Mouse (Mus musculus): ENCODE measurements around the gene Ints12.

DNA sequence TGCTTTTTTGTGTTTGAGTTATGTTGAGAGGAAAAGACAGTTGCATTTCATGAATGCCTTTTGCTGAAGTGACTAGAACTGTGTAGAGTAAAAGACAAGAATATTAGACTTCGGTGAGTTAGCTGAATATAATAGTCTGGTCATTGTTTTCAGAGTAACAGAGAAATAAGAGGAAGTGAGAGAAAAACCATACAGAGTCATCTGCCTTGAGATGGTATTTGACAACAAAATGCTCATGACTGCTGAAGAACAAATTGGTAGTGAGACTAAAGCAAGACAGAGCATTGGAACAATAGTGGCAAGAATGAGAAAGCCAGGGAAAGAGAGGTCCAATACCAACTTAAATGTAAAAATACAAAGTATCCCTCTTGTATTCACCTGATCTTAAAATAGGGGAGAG lies 1.3 kb downstream of the Ints12 start:
- TF ChIP-seq MAX (IDR thresholded peaks at IDR 0.05) (no peak), CTCF (IDR thresholded peaks at IDR 0.05; ENCODE audit: control insufficient read depth, insufficient read depth, insufficient read length) (no peak), MYOG (IDR thresholded peaks at IDR 0.05; ENCODE audit: control insufficient read depth, extremely low read depth, insufficient read length) (no peak), MYOD1 (IDR thresholded peaks at IDR 0.05; ENCODE audit: control insufficient read depth, insufficient read length, low read depth) (no peak), FOSL1 (IDR thresholded peaks at IDR 0.05; ENCODE audit: insufficient read depth, low read length, poor library complexity, severe bottlenecking) (no peak), USF1 (IDR thresholded peaks at IDR 0.05; ENCODE audit: low read depth) (no peak), CEBPB (IDR thresholded peaks at IDR 0.05; ENCODE audit: low read depth) (no peak)
